Mouse (Mus musculus): ENCODE data around the gene Cdc123.

Gene Cdc123

GRCm38 (mm10) chr2:5805228-5805627 lies 39.7 kb downstream of the Cdc123 start:
- DNase-seq (ENCODE audit: low read depth, low spot score), result peak; percentile 82

GRCm38 (mm10) chr2:5804440-5805045 lies 40.4 kb downstream of the Cdc123 start:
- peak; percentile 91 for DNase-seq (ENCODE audit: low read depth, low spot score)

- DNase-seq (ENCODE audit: low read depth, low spot score), result no peak
Measured at GRCm38 (mm10) chr2:5801927-5802590, 42.9 kb downstream of the Cdc123 start.

GRCm38 (mm10) chr2:5801182-5801640 lies 43.8 kb downstream of the Cdc123 start:
- DNase-seq (ENCODE audit: low read depth, low spot score), result peak; percentile 20

- DNase-seq (ENCODE audit: low read depth, low spot score), result no peak
Measured at GRCm38 (mm10) chr2:5797816-5798672, 46.9 kb downstream of the Cdc123 start.

- DNase-seq (ENCODE audit: low read depth, low spot score), result no peak
Measured at GRCm38 (mm10) chr2:5793771-5794170, 51.2 kb downstream of the Cdc123 start.

- no peak for DNase-seq (ENCODE audit: low read depth, low spot score)
Measured at GRCm38 (mm10) chr2:5792056-5792455, 52.9 kb downstream of the Cdc123 start.

GRCm38 (mm10) chr2:5789625-5790160 lies 55.3 kb downstream of the Cdc123 start:
- no peak for DNase-seq (ENCODE audit: low read depth, low spot score)

GRCm38 (mm10) chr2:5787391-5787790 lies 57.6 kb downstream of the Cdc123 start:
- no peak for DNase-seq (ENCODE audit: low read depth, low spot score)

GRCm38 (mm10) chr2:5772464-5772863 lies 72.5 kb downstream of the Cdc123 start:
- DNase-seq (ENCODE audit: low read depth, low spot score), result no peak

- DNase-seq (ENCODE audit: low read depth, low spot score), result peak; percentile 68
Measured at GRCm38 (mm10) chr2:5770708-5771241, 74.2 kb downstream of the Cdc123 start.

GRCm38 (mm10) chr2:5769630-5770029 lies 75.3 kb downstream of the Cdc123 start:
- DNase-seq (ENCODE audit: low read depth, low spot score), result peak; percentile 76

GRCm38 (mm10) chr2:5768946-5769345 lies 76.0 kb downstream of the Cdc123 start:
- no peak for DNase-seq (ENCODE audit: low read depth, low spot score)

- DNase-seq (ENCODE audit: low read depth, low spot score), result no peak
Measured at GRCm38 (mm10) chr2:5762031-5762430, 82.9 kb downstream of the Cdc123 start.

- no peak for DNase-seq (ENCODE audit: low read depth, low spot score)
Measured at GRCm38 (mm10) chr2:5760479-5761008, 84.4 kb downstream of the Cdc123 start.

- no peak for DNase-seq (ENCODE audit: low read depth, low spot score)
Measured at GRCm38 (mm10) chr2:5758569-5758968, 86.4 kb downstream of the Cdc123 start.

- no peak for DNase-seq (ENCODE audit: low read depth, low spot score)
Measured at GRCm38 (mm10) chr2:5750872-5751271, 94.1 kb downstream of the Cdc123 start.

GRCm38 (mm10) chr2:5749210-5749609 lies 95.8 kb downstream of the Cdc123 start:
- no peak for DNase-seq (ENCODE audit: low read depth, low spot score)

- DNase-seq (ENCODE audit: low read depth, low spot score), result no peak
Measured at GRCm38 (mm10) chr2:5747545-5748043, 97.4 kb downstream of the Cdc123 start.

- DNase-seq (ENCODE audit: low read depth, low spot score), result no peak
Measured at GRCm38 (mm10) chr2:5746529-5746928, 98.4 kb downstream of the Cdc123 start.
